Mouse (Mus musculus): ENCODE results near the gene Ttll10. TPM values are rescaled to one million over a fixed set of nuclear protein-coding genes. Genes with fewer than 3 reads are reported as not detected.

Gene Ttll10
- polyA plus RNA-seq, 1 experiment, result not detected

DNA sequence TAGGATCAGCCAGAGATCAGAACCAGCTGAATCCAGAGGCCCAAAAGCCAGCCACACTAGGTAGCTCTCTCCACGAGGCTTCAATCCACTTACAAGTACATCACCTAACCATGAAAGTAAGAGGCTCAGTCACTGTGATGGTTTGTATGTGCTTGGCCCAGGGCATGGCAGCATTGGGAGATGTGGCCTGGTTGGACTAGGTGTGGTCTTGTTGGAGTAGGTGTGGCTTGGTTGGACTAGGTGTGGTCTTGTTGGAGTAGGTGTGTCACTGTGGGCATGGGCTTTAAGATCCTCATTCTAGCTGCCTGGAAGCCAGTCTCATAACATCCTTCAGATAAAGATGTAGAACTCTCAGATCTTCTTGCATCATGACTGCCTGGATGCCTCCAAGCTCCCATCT lies 32.0 kb upstream of the Ttll10 start:
- Histone ChIP-seq H3K27ac (ENCODE audit: control insufficient read depth, insufficient read depth, low read depth, low read length, poor library complexity) (no peak overlapping the region), H3K4me3 (replicated peaks; ENCODE audit: control insufficient read depth, low read depth, low read length) (no peak overlapping the region), H3K4me1 (ENCODE audit: control insufficient read depth, insufficient read depth, low read length) (no peaks in the 10 kb centered on the region; the same call in 1 of the 2 replicates)
- no peak for TF ChIP-seq CTCF (IDR thresholded peaks at IDR 0.05; ENCODE audit: control insufficient read depth, insufficient read depth, low read length)
- TF ChIP-seq POLR2A (IDR thresholded peaks at IDR 0.05; ENCODE audit: borderline replicate concordance, control insufficient read depth, low read depth, low read length), result no peak
- WGBS, result 77% methylated on average over 1 of the region's 1 CpGs

DNA sequence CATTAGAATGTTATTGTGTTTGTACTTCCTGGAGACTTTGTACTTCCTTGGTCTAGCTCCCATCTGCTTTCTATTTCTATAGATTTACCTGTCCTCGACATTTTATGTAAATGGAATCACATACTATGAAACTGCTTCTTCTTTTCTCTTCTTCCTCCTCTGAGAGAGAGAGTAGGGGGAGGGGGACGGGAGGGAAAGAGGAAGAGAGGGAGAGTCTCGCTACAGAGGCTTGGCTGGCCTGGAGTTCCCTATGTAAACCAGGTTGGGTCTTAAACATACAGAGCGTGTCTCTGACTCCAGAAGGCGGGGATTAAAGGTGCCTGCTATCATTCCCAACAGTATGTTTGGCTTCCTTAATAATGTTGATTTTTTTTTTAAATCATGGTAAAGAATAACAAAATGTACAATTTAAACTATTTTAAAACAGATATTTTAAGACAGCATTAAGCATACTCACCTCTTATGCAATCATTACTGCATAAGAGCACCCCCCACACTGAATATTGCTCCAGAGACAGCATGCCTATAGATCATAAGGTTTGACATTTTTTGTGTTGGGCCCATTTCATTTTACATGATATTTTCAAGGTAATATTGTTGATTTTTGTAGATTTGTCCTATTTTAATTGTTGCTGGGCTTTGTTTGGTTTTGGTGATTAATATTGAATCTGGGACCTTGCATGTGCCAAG lies 28.3 kb upstream of the Ttll10 start:
- no peak overlapping the region for H3K27ac ChIP-seq (ENCODE audit: control insufficient read depth, insufficient read depth, low read depth, low read length, poor library complexity)
- TF ChIP-seq POLR2A (IDR thresholded peaks at IDR 0.05; ENCODE audit: borderline replicate concordance, control insufficient read depth, low read depth, low read length), result no peak
- no peak for TF ChIP-seq CTCF (IDR thresholded peaks at IDR 0.05; ENCODE audit: control insufficient read depth, insufficient read depth, low read length)
- 6% methylated on average over 5 of the region's 5 CpGs for WGBS
- no peaks in the 10 kb centered on the region; the same call in 1 of the 2 replicates for H3K4me1 ChIP-seq (ENCODE audit: control insufficient read depth, insufficient read depth, low read length)
- H3K4me3 ChIP-seq (replicated peaks; ENCODE audit: control insufficient read depth, low read depth, low read length), result no peak overlapping the region

DNA sequence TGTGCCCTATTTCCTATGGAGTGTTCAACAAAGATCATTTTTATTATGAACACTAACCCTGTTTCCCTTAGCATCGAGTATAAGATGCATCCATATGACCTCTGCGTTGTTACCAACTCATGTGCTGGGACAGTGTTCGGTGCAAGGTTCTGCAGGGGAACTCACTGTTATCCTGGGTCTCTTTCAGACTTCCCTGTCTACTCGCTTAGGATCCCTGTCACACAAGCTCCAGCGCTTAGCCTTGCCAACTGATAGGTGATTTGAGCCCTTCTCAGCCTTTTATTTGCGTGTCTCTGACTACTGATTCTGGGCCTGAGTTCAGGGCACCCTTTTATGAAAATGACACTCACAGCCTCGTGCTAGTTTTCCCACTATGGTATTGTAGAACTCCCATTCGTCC lies 26.0 kb upstream of the Ttll10 start:
- Histone ChIP-seq H3K4me3 (replicated peaks; ENCODE audit: control insufficient read depth, low read depth, low read length) (no peak overlapping the region), H3K4me1 (ENCODE audit: control insufficient read depth, insufficient read depth, low read length) (no peaks in the 10 kb centered on the region; the same call in 1 of the 2 replicates), H3K27ac (ENCODE audit: control insufficient read depth, insufficient read depth, low read depth, low read length, poor library complexity) (no peak overlapping the region)
- no peak for TF ChIP-seq CTCF (IDR thresholded peaks at IDR 0.05; ENCODE audit: control insufficient read depth, insufficient read depth, low read length)
- TF ChIP-seq POLR2A (IDR thresholded peaks at IDR 0.05; ENCODE audit: borderline replicate concordance, control insufficient read depth, low read depth, low read length), result no peak
- 84% methylated on average over 8 of the region's 8 CpGs for WGBS

GRCm38 (mm10) chr4:156084096-156084879 lies 25.1 kb upstream of the Ttll10 start:
- 77% methylated on average over 9 of the region's 9 CpGs for WGBS
- H3K4me3 ChIP-seq (replicated peaks; ENCODE audit: control insufficient read depth, low read depth, low read length), result no peak overlapping the region
- H3K27ac ChIP-seq (ENCODE audit: control insufficient read depth, insufficient read depth, low read depth, low read length, poor library complexity), result no peak overlapping the region
- no peak for TF ChIP-seq POLR2A (IDR thresholded peaks at IDR 0.05; ENCODE audit: borderline replicate concordance, control insufficient read depth, low read depth, low read length)
- no peak for TF ChIP-seq CTCF (IDR thresholded peaks at IDR 0.05; ENCODE audit: control insufficient read depth, insufficient read depth, low read length)
- H3K4me1 ChIP-seq (ENCODE audit: control insufficient read depth, insufficient read depth, low read length), result no peaks in the 10 kb centered on the region; the same call in 1 of the 2 replicates

DNA sequence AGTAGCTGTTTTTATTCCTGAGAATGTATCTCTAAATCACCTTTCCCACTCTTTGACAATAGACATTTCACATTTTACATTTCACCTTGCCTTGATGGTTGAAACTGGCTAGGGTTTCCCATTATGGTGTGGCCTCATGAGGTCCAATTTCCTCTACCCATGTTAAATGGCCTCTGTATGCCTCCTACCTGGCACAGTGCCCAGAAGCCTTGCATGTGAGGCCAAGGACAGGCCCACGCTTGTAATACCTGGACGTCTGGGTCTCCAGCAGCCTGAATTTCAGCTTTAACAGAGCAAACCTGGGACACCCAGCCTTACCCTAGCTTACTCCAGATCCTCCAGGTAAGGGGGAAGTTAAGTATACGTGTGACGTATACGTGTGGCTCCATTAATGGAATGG lies 24.1 kb upstream of the Ttll10 start:
- TF ChIP-seq CTCF (IDR thresholded peaks at IDR 0.05; ENCODE audit: control insufficient read depth, insufficient read depth, low read length) (no peak), POLR2A (IDR thresholded peaks at IDR 0.05; ENCODE audit: borderline replicate concordance, control insufficient read depth, low read depth, low read length) (no peak)
- 69% methylated on average over 5 of the region's 5 CpGs for WGBS
- H3K4me1 ChIP-seq (ENCODE audit: control insufficient read depth, insufficient read depth, low read length), result no peaks in the 10 kb centered on the region; the same call in 1 of the 2 replicates
- no peak overlapping the region for H3K4me3 ChIP-seq (replicated peaks; ENCODE audit: control insufficient read depth, low read depth, low read length)
- H3K27ac ChIP-seq (ENCODE audit: control insufficient read depth, insufficient read depth, low read depth, low read length, poor library complexity), result no peak overlapping the region

GRCm38 (mm10) chr4:156082621-156083234 lies 23.5 kb upstream of the Ttll10 start:
- WGBS, result 46% methylated on average over 4 of the region's 4 CpGs
- H3K4me3 ChIP-seq (replicated peaks; ENCODE audit: control insufficient read depth, low read depth, low read length), result no peak overlapping the region
- no peaks in the 10 kb centered on the region; the same call in 1 of the 2 replicates for H3K4me1 ChIP-seq (ENCODE audit: control insufficient read depth, insufficient read depth, low read length)
- TF ChIP-seq POLR2A (IDR thresholded peaks at IDR 0.05; ENCODE audit: borderline replicate concordance, control insufficient read depth, low read depth, low read length) (no peak), CTCF (IDR thresholded peaks at IDR 0.05; ENCODE audit: control insufficient read depth, insufficient read depth, low read length) (no peak)
- no peak overlapping the region for H3K27ac ChIP-seq (ENCODE audit: control insufficient read depth, insufficient read depth, low read depth, low read length, poor library complexity)

DNA sequence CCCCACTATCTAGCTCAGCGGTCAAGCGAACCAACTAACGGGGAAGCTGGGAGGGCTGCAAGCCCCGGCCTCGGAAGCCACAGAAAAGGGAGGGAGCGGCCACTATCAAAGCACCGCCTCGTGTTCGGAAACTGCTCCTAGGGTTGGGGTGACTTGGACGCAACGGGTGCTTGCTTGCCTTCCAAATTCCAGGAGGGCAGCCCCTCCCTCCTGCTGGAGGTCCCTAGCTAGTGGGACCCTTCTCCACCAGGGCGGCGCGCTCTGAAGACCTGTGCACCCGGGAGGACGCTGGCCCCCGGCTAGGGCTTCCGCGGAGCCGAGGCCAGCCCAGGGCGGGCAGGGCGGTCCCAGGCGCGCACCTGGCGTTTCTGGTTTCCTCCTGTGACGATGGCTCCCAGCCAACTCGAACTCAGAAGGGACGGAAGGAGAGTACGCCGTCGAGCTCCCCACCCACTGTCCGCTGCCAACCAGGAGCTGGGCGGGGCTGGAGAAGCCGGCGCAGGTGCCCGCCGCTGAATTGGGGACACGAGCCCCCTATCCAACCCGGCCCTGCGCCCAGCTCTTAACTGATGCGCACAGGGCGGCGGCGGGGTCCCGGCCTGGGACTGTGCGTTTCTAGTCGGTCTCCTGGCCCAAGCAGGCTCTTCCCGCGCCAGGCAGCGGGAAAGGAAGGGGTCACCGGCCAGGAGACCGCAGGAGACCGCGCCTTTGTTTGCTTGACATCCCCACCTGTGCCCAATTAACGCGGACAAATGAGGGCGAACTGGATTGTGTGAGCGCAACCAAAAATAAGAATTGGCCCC lies 18.5 kb upstream of the Ttll10 start:
- H3K27ac ChIP-seq (ENCODE audit: control insufficient read depth, insufficient read depth, low read depth, low read length, poor library complexity), result peak overlapping the region; percentile 84
- under 1% methylated on average over 58 of the region's 58 CpGs for WGBS
- H3K4me1 ChIP-seq (ENCODE audit: control insufficient read depth, insufficient read depth, low read length), result no peaks in the 10 kb centered on the region; the same call in 1 of the 2 replicates
- peak overlapping the region; percentile 73 for H3K4me3 ChIP-seq (replicated peaks; ENCODE audit: control insufficient read depth, low read depth, low read length)
- TF ChIP-seq POLR2A (IDR thresholded peaks at IDR 0.05; ENCODE audit: borderline replicate concordance, control insufficient read depth, low read depth, low read length), result peak; percentile 48; the same call in 1 of the 2 replicates
- TF ChIP-seq CTCF (IDR thresholded peaks at IDR 0.05; ENCODE audit: control insufficient read depth, insufficient read depth, low read length), result peak; percentile 16; the same call in 1 of the 2 replicates

All from bone marrow, adult 2 months (tissue).